Mouse (Mus musculus) hindbrain, embryonic 14.5 days (tissue): ENCODE data around the gene Bhlhb9. TPM values are rescaled to one million over a fixed set of nuclear protein-coding genes. Genes with fewer than 3 reads are reported as not detected.
"Not testable (repeated sequence)": the region's sequence is repeated elsewhere in the genome, so short reads cannot be mapped to it uniquely, and the experiment has no call there.

ENCODE experiments used
- ATAC-seq: fragments of 200-750 bp; cut with Nextera tagmentation; 2 replicates; pipeline ENCODE4 v1.8.0; 2017; ENCODE audit warnings: moderate number of reproducible peaks, mild to moderate bottlenecking, moderate TSS enrichment, moderate library complexity; ENCODE audit not compliant: low FRiP score
- DNase-seq: peaks from one replicate; pipeline ENCODE4 v3.0.0-alpha.2; 2015; ENCODE audit warnings: low spot score
- H3K27ac ChIP-seq: fragments of 300-500 bp; sonication (generic); 2 replicates; pipeline ENCODE4 v1.5.1; 2014; ENCODE audit warnings: mild to moderate bottlenecking, moderate library complexity
- H3K27me3 ChIP-seq: fragments of 300-500 bp; sonication (generic); 2 replicates; pipeline ENCODE4 v1.6.1; 2014; ENCODE audit warnings: mild to moderate bottlenecking, low read length, mixed read lengths; ENCODE audit not compliant: control insufficient read depth, insufficient read depth
- H3K36me3 ChIP-seq: fragments of 300-500 bp; sonication (generic); replicated peaks from 2 replicates; pipeline ENCODE4 v1.6.1; 2014; ENCODE audit not compliant: control insufficient read depth, insufficient read depth
- H3K4me1 ChIP-seq: fragments of 300-500 bp; sonication (generic); replicated peaks from 2 replicates; pipeline ENCODE4 v1.6.1; 2014; ENCODE audit warnings: antibody characterized with exemption, low read length, mixed read lengths; ENCODE audit not compliant: control insufficient read depth, insufficient read depth
- H3K4me2 ChIP-seq: fragments of 300-500 bp; sonication (generic); replicated peaks from 2 replicates; pipeline ENCODE4 v1.6.1; 2014; ENCODE audit warnings: mild to moderate bottlenecking, moderate library complexity
- H3K4me3 ChIP-seq: fragments of 300-500 bp; sonication (generic); replicated peaks from 2 replicates; pipeline ENCODE4 v1.5.1; 2014; ENCODE audit warnings: mild to moderate bottlenecking, low read length
- H3K9ac ChIP-seq: fragments of 300-500 bp; sonication (generic); 2 replicates; pipeline ENCODE4 v1.6.1; 2014
- H3K9me3 ChIP-seq: fragments of 300-500 bp; sonication (generic); 2 replicates; pipeline ENCODE4 v1.6.1; 2016; ENCODE audit warnings: low read length; ENCODE audit not compliant: control insufficient read depth
- WGBS: fragments of 180-500 bp; shearing (Covaris S2); extraction: QIAGEN DNeasy Blood & Tissue Kit; methylation state at CpG from one replicate; pipeline ENCODE4 v1.1.7; 2014; 5-methylcytosine and 5-hydroxymethylcytosine counted together
- polyA plus RNA-seq: library from polyadenylated mRNA; unstranded; fragments of >200 nt; fragmentation: Nextera tagmentation; extraction: Ambion mirVana; gene quantifications from 2 replicates; pipeline ENCODE4 v1.2.1, GENCODE M21; 2014

Bhlhb9 gene
- 116 and 121 TPM in 2 replicates for polyA plus RNA-seq

GRCm38 (mm10) chrX:135797212-135797644 lies at the start of gene Bhlhb9:
Bhlhb9 (plus strand) TSS chrX:135797594.
- H3K4me1 ChIP-seq, H3K9me3 ChIP-seq, H3K27me3 ChIP-seq: not testable (repeated sequence)
- Histone ChIP-seq H3K36me3 (peaks cover 35% of the 10 kb centered on the region), H3K27ac (peak within 1 kb of the TSS; percentile 84), H3K4me3 (peak within 1 kb of the TSS; percentile 64), H3K4me2 (peak within 1 kb of the TSS; percentile 55), H3K9ac (peak within 1 kb of the TSS; percentile 81)
- ATAC-seq (peak; percentile 10; the same call in 1 of the 2 replicates), DNase-seq (peak; percentile 64)
- WGBS, result 20% methylated on average over 3 of the region's 5 CpGs

GRCm38 (mm10) chrX:135752832-135753231 lies 44.6 kb upstream of the Bhlhb9 start:
- Histone ChIP-seq H3K9me3 (no peaks in the 10 kb centered on the region), H3K27me3 (no peaks in the 10 kb centered on the region), H3K27ac (no peak overlapping the region), H3K36me3 (peaks cover 29% of the 10 kb centered on the region), H3K4me1 (no peaks in the 10 kb centered on the region), H3K9ac (no peak overlapping the region), H3K4me3 (no peak overlapping the region), H3K4me2 (no peak overlapping the region)
- DNase-seq (peak; percentile 83), ATAC-seq (peak; percentile 64; the same call in 1 of the 2 replicates)
- WGBS, result 0% methylated on average over 2 of the region's 2 CpGs

- DNase-seq (peak; percentile 39), ATAC-seq (no peak)
- H3K4me2 ChIP-seq, result no peak overlapping the region
- no peak overlapping the region for H3K9ac ChIP-seq
- no peak overlapping the region for H3K4me3 ChIP-seq
- H3K9me3 ChIP-seq, result no peaks in the 10 kb centered on the region
- peaks cover 18% of the 10 kb centered on the region; the same call in 1 of the 2 replicates for H3K36me3 ChIP-seq
- no peaks in the 10 kb centered on the region for H3K4me1 ChIP-seq
- H3K27me3 ChIP-seq, result no peaks in the 10 kb centered on the region; the same call in 1 of the 2 replicates
- no peak overlapping the region for H3K27ac ChIP-seq
Observed at GRCm38 (mm10) chrX:135761707-135762106, 35.7 kb upstream of the Bhlhb9 start.

- H3K4me1 ChIP-seq, result no peaks in the 10 kb centered on the region
- no peak overlapping the region for H3K4me3 ChIP-seq
- no peak overlapping the region for H3K9ac ChIP-seq
- H3K36me3 ChIP-seq, result 0 out of 2 replicates have a peak, but pooled peaks cover 3% of the 10 kb centered on the region
- no peak overlapping the region for H3K4me2 ChIP-seq
- H3K27me3 ChIP-seq, result no peaks in the 10 kb centered on the region
- H3K27ac ChIP-seq, result no peak overlapping the region
- 91% methylated on average over 3 of the region's 3 CpGs for WGBS
- ATAC-seq (no peak), DNase-seq (no peak)
- no peaks in the 10 kb centered on the region for H3K9me3 ChIP-seq
Observed at GRCm38 (mm10) chrX:135768043-135768548, 29.3 kb upstream of the Bhlhb9 start.

GRCm38 (mm10) chrX:135768565-135768964 lies 28.8 kb upstream of the Bhlhb9 start:
- H3K27ac ChIP-seq, result no peak overlapping the region
- H3K27me3 ChIP-seq, result no peaks in the 10 kb centered on the region
- no peak overlapping the region for H3K4me3 ChIP-seq
- no peak overlapping the region for H3K9ac ChIP-seq
- no peaks in the 10 kb centered on the region for H3K36me3 ChIP-seq
- WGBS, result 87% methylated on average over 2 of the region's 2 CpGs
- no peak for DNase-seq
- H3K9me3 ChIP-seq, result no peaks in the 10 kb centered on the region
- H3K4me1 ChIP-seq, result no peaks in the 10 kb centered on the region
- ATAC-seq, result no peak
- H3K4me2 ChIP-seq, result no peak overlapping the region

GRCm38 (mm10) chrX:135791536-135791935 lies 5.9 kb upstream of the Bhlhb9 start:
- Histone ChIP-seq H3K4me1 (no peaks in the 10 kb centered on the region), H3K27ac (no peak overlapping the region), H3K36me3 (no peaks in the 10 kb centered on the region), H3K9ac (no peak overlapping the region), H3K27me3 (no peaks in the 10 kb centered on the region), H3K4me2 (no peak overlapping the region), H3K4me3 (no peak overlapping the region), H3K9me3 (no peaks in the 10 kb centered on the region)
- ATAC-seq (no peak), DNase-seq (no peak)

- no peak for ATAC-seq
Observed at GRCm38 (mm10) chrX:135792326-135792725, 5.1 kb upstream of the Bhlhb9 start.

GRCm38 (mm10) chrX:135795591-135796304 lies 1.6 kb upstream of the Bhlhb9 start:
- ATAC-seq (peak; percentile 93), DNase-seq (peak; percentile 76)
- 32% methylated on average over 22 of the region's 27 CpGs for WGBS
- Histone ChIP-seq H3K4me3 (peak overlapping the region; percentile 64), H3K4me2 (peak overlapping the region; percentile 55), H3K36me3 (peaks cover 21% of the 10 kb centered on the region), H3K9ac (peak overlapping the region; percentile 81), H3K27ac (peak overlapping the region; percentile 84)
- not testable (repeated sequence) for H3K9me3 ChIP-seq, H3K27me3 ChIP-seq, H3K4me1 ChIP-seq

More at GRCm38 (mm10) chrX:135792326-135792725, 5.1 kb upstream of the Bhlhb9 start:
- Histone ChIP-seq H3K9me3 (no peaks in the 10 kb centered on the region), H3K9ac (no peak overlapping the region), H3K4me1 (no peaks in the 10 kb centered on the region), H3K27me3 (no peaks in the 10 kb centered on the region), H3K4me3 (no peak overlapping the region), H3K36me3 (no peaks in the 10 kb centered on the region), H3K4me2 (no peak overlapping the region), H3K27ac (no peak overlapping the region)
- no peak for DNase-seq
- WGBS, result 80% methylated on average over 6 of the region's 6 CpGs

- Histone ChIP-seq H3K9ac (peak overlapping the region; percentile 81), H3K27ac (peak overlapping the region; percentile 84), H3K36me3 (peaks cover 29% of the 10 kb centered on the region), H3K4me3 (peak overlapping the region; percentile 64), H3K4me2 (peak overlapping the region; percentile 55)
- H3K9me3 ChIP-seq, H3K4me1 ChIP-seq, DNase-seq, H3K27me3 ChIP-seq: not testable (repeated sequence)
- ATAC-seq, result peak; percentile 67
- 18% methylated on average over 20 of the region's 26 CpGs for WGBS
Observed at GRCm38 (mm10) chrX:135796305-135797211, 836 bp upstream of the Bhlhb9 start.
